ENCODE assay signal across 26 mouse cellular contexts in the genomic region with DNA sequence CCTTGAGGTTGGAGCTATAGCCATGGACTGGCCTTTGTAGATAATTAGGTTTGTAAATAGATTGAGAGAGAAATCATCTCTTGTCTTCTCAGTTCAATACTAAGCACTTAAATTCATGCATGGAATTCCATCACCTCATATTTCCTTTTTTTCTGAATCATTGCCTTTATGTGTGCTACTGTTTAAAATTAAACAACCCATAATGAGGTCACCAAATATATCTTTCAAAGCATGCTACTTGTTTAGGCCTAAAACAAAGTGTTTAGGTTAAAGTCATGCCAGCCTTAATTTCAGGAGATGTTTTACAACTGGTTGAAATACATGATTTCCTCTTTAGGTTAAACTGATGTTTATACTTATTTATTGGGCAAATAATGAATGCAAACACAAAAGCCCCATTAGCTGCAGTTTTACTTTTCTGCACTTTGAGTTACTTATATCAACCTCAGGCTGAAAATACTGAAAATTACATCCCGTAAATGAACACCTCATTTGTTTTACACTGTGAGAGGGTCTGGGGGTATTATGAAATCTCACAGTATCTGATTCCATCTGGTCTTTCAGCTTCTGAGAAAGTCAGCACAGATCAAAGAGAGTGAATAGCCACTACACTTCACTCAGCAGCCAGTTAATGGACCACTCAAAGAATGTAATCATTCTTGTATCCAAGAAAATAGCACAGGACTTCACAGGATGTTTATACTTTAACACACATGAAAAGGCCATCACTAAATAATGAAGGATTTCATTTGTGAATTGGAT.
DNase-seq lines count a peak whose midpoint lies in the region; ATAC-seq and TF ChIP-seq lines count a peak whose summit lies in the region.
"Had no signal": no experiment of that assay in that cellular context is flagged by ENCODE, and none has a peak within 500 bp of the region (broad histone marks: within the 10 kb centered on the region; RNA-seq: fewer than 3 reads in every experiment).

No protein-coding gene starts in this region.

- H3K9ac ChIP-seq in lung, embryonic 14.5 days: no peak overlapping the region
- no peak overlapping the region for H3K9ac ChIP-seq in lung, embryonic 16.5 days (ENCODE audit: low read length)
- H3K9ac ChIP-seq: embryonic facial prominence, embryonic 12.5 days; forebrain, embryonic 12.5 days had no signal

- H3K27me3 ChIP-seq in lung, embryonic 14.5 days (ENCODE audit: insufficient read depth, low read length): no peaks in the 10 kb centered on the region
- no peaks in the 10 kb centered on the region for H3K27me3 ChIP-seq in lung, embryonic 16.5 days (ENCODE audit: control insufficient read depth, insufficient read depth, low read depth, low read length)
- H3K27me3 ChIP-seq: CH12.LX; embryonic facial prominence, embryonic 12.5 days; forebrain, embryonic 12.5 days; Patski had no signal

- no peak overlapping the region for H3K4me3 ChIP-seq in lung, embryonic 14.5 days (ENCODE audit: low read depth, low read length)
- no peak overlapping the region for H3K4me3 ChIP-seq in lung, embryonic 16.5 days (ENCODE audit: low read length)
- H3K4me3 ChIP-seq in lung, adult 2 months (replicated peaks; ENCODE audit: extremely low read depth, low read depth, low read length): no peak overlapping the region
- H3K4me3 ChIP-seq: embryonic facial prominence, embryonic 10.5 days; embryonic facial prominence, embryonic 12.5 days; forebrain, embryonic 10.5 days; forebrain, embryonic 12.5 days had no signal

- DNase-seq in embryo, embryonic 11 days: peak; percentile 0
- no peak for DNase-seq in embryo, embryonic 10 days (ENCODE audit: low spot score)
- DNase-seq in lung, embryonic 14.5 days: peak; percentile 63
- no peak for DNase-seq in lung, postnatal 36 days
- no peak for DNase-seq in lung, adult 2 months
- DNase-seq: adrenal gland, adult 8-10 months; adrenal gland, postnatal 14 days; adrenal gland, postnatal 36 days; B cell, adult 2 months; cerebellum, adult 11-12 months; cerebellum, adult 2 months; cerebellum, adult 9-10 months; cerebellum, postnatal 10 days; cerebellum, postnatal 25 days had no signal

- TF ChIP-seq POLR2A in lung, adult 2 months (IDR thresholded peaks at IDR 0.05; ENCODE audit: borderline replicate concordance, extremely low read depth, low read depth, low read length): no peak

- ATAC-seq in lung, embryonic 14.5 days (ENCODE audit: insufficient read depth): peak; percentile 96
- ATAC-seq in lung, embryonic 16.5 days (ENCODE audit: low read depth): peak; percentile 90
- ATAC-seq: activated CD4-positive, CD25-positive, alpha-beta regulatory T cell, adult 4 months; CD4-positive, CD25-positive, alpha-beta regulatory T cell, adult 4 months; forebrain, embryonic 14.5 days; forebrain, embryonic 16.5 days; Patski had no signal

- 0 out of 2 replicates have a peak overlapping the region, but pooled peaks have one; percentile 30 for H3K27ac ChIP-seq in lung, embryonic 14.5 days (ENCODE audit: low read depth)
- H3K27ac ChIP-seq in lung, embryonic 16.5 days (ENCODE audit: low read length): no peak overlapping the region
- H3K27ac ChIP-seq: embryonic facial prominence, embryonic 10.5 days; embryonic facial prominence, embryonic 12.5 days; forebrain, embryonic 10.5 days; forebrain, embryonic 12.5 days had no signal

- H3K4me1 ChIP-seq in lung, embryonic 14.5 days (ENCODE audit: insufficient read depth): no peaks in the 10 kb centered on the region
- no peaks in the 10 kb centered on the region for H3K4me1 ChIP-seq in lung, embryonic 16.5 days (replicated peaks; ENCODE audit: control insufficient read depth, insufficient read depth, low read length)
- H3K4me1 ChIP-seq in lung, adult 2 months (ENCODE audit: control insufficient read depth, insufficient read depth, low read length): no peaks in the 10 kb centered on the region
- H3K4me1 ChIP-seq: embryonic facial prominence, embryonic 10.5 days; embryonic facial prominence, embryonic 12.5 days; forebrain, embryonic 10.5 days; forebrain, embryonic 12.5 days had no signal

- H3K4me2 ChIP-seq in lung, embryonic 14.5 days: no peak overlapping the region
- no peak overlapping the region for H3K4me2 ChIP-seq in lung, embryonic 16.5 days (ENCODE audit: low read depth, low read length)
- H3K4me2 ChIP-seq: embryonic facial prominence, embryonic 12.5 days; forebrain, embryonic 12.5 days had no signal

- H3K9me3 ChIP-seq in lung, embryonic 14.5 days (ENCODE audit: low read depth, low read length): no peaks in the 10 kb centered on the region
- peaks cover 3% of the 10 kb centered on the region; the same call in 1 of the 2 replicates for H3K9me3 ChIP-seq in lung, embryonic 16.5 days (ENCODE audit: control insufficient read depth, low read length)
- H3K9me3 ChIP-seq: embryonic facial prominence, embryonic 10.5 days; embryonic facial prominence, embryonic 12.5 days; forebrain, embryonic 12.5 days had no signal

- WGBS in lung, embryonic 14.5 days: 9% methylated on average over 1 of the region's 1 CpGs
- WGBS in lung, embryonic 16.5 days: 15% methylated on average over 1 of the region's 1 CpGs
- 32% methylated on average over 1 of the region's 1 CpGs for WGBS in lung, adult 2 months

- no peaks in the 10 kb centered on the region for H3K36me3 ChIP-seq in lung, embryonic 14.5 days (ENCODE audit: insufficient read depth)
- H3K36me3 ChIP-seq in lung, embryonic 16.5 days (ENCODE audit: control insufficient read depth, insufficient read depth, low read length): no peaks in the 10 kb centered on the region
- H3K36me3 ChIP-seq: embryonic facial prominence, embryonic 10.5 days; embryonic facial prominence, embryonic 12.5 days; forebrain, embryonic 10.5 days; forebrain, embryonic 12.5 days; G1E had no signal

- no peak for TF ChIP-seq CTCF in lung, embryonic 14.5 days (IDR thresholded peaks at IDR 0.05; ENCODE audit: low read depth)
- TF ChIP-seq CTCF in lung, adult 2 months (IDR thresholded peaks at IDR 0.05; ENCODE audit: insufficient read depth, low read length): no peak

Comparison
In these comparisons a context has a peak if more than half of its experiments do, and no peak if none do; other contexts are left out.
1. DNase-seq: peak in embryo, embryonic 11 days (single experiment) and lung, embryonic 14.5 days (single experiment); none in embryo, embryonic 10 days (single experiment), lung, postnatal 36 days (single experiment) and lung, adult 2 months (single experiment).